Mouse (Mus musculus): ENCODE results near the gene Timp3. TPM values are rescaled to one million over a fixed set of nuclear protein-coding genes. Genes with fewer than 3 reads are reported as not detected.

Timp3 gene
- total RNA-seq, 2 experiments from 2014 or later = 54.9 to 59.8 TPM

- peak; percentile 86 to 89 for DNase-seq (ENCODE audit: low spot score in 2 of 2)
These were observed 4.1 kb upstream of the Timp3 start for GRCm38 (mm10) chr10:86296111-86296510.

- DNase-seq (ENCODE audit: low spot score in 2 of 2) = no peak
These were observed 2.9 kb upstream of the Timp3 start for GRCm38 (mm10) chr10:86297307-86297706.

GRCm38 (mm10) chr10:86298326-86298725 lies 1.8 kb upstream of the Timp3 start:
- DNase-seq (ENCODE audit: low spot score in 2 of 2) = no peak

GRCm38 (mm10) chr10:86299795-86300194 lies 377 bp upstream of the Timp3 start:
- DNase-seq (ENCODE audit: low spot score in 2 of 2) = no peak

GRCm38 (mm10) chr10:86301117-86301490 lies 932 bp downstream of the Timp3 start:
- no peak for DNase-seq (ENCODE audit: low spot score in 2 of 2)

GRCm38 (mm10) chr10:86301593-86302317 lies 1.6 kb downstream of the Timp3 start:
- DNase-seq (ENCODE audit: low spot score in 2 of 2) = no peak

GRCm38 (mm10) chr10:86302318-86302648 lies 2.1 kb downstream of the Timp3 start:
- DNase-seq (ENCODE audit: low spot score in 2 of 2) = no peak

- DNase-seq (ENCODE audit: low spot score in 2 of 2) = peak; percentile 77 to 82
These were observed 2.8 kb downstream of the Timp3 start for GRCm38 (mm10) chr10:86302761-86303494.

- no peak for DNase-seq (ENCODE audit: low spot score in 2 of 2)
These were observed 3.3 kb downstream of the Timp3 start for GRCm38 (mm10) chr10:86303495-86303876.

- DNase-seq (ENCODE audit: low spot score in 2 of 2) = no peak
These were observed 4.4 kb downstream of the Timp3 start for GRCm38 (mm10) chr10:86304583-86304982.

GRCm38 (mm10) chr10:86307235-86307634 lies 7.1 kb downstream of the Timp3 start:
- no peak for DNase-seq (ENCODE audit: low spot score in 2 of 2)

GRCm38 (mm10) chr10:86310527-86310926 lies 10.4 kb downstream of the Timp3 start:
- DNase-seq (ENCODE audit: low spot score in 2 of 2) = no peak

GRCm38 (mm10) chr10:86312976-86313375 lies 12.8 kb downstream of the Timp3 start:
- DNase-seq (ENCODE audit: low spot score in 2 of 2) = no peak

GRCm38 (mm10) chr10:86313448-86313847 lies 13.3 kb downstream of the Timp3 start:
- no peak for DNase-seq (ENCODE audit: low spot score in 2 of 2)

GRCm38 (mm10) chr10:86315513-86315912 lies 15.3 kb downstream of the Timp3 start:
- DNase-seq (ENCODE audit: low spot score in 2 of 2) = no peak

GRCm38 (mm10) chr10:86317633-86318032 lies 17.5 kb downstream of the Timp3 start:
- DNase-seq (ENCODE audit: low spot score in 2 of 2) = no peak

GRCm38 (mm10) chr10:86318552-86319140 lies 18.5 kb downstream of the Timp3 start:
- DNase-seq (ENCODE audit: low spot score in 2 of 2) = no peak

GRCm38 (mm10) chr10:86319526-86319925 lies 19.4 kb downstream of the Timp3 start:
- no peak for DNase-seq (ENCODE audit: low spot score in 2 of 2)

GRCm38 (mm10) chr10:86320204-86320603 lies 20.0 kb downstream of the Timp3 start:
- DNase-seq (ENCODE audit: low spot score in 2 of 2) = no peak

GRCm38 (mm10) chr10:86321194-86321593 lies 21.0 kb downstream of the Timp3 start:
- peak in 1 of 2 experiments; percentile 55 for DNase-seq (ENCODE audit: low spot score in 2 of 2)

- no peak for DNase-seq (ENCODE audit: low spot score in 2 of 2)
These were observed 21.8 kb downstream of the Timp3 start for GRCm38 (mm10) chr10:86322006-86322405.

GRCm38 (mm10) chr10:86323275-86323994 lies 23.3 kb downstream of the Timp3 start:
- peak in 1 of 2 experiments; percentile 55 for DNase-seq (ENCODE audit: low spot score in 2 of 2)

Measured in layer of hippocampus, postnatal 10 days (tissue).